Mouse (Mus musculus): ENCODE measurements around the gene Ttn.

Gene Ttn

DNA sequence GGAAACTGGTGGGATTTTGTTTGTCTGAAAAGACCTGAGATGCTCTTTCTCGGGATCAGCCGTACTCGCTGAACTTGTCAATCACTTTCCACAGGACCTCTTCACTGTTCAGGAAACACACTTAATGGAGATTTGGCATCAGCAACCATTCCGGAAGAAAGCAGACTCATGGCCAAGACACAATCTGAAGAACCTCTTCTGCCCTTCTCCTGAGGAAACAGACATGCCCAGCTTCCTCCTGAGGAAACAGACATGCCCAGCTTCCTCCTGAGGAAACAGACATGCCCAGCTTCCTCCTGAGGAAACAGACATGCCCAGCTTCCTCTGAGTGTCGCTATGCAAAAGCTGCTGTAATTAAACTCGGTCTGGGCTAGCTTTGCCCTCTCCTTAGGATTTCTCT, 287.1 kb downstream of the Ttn start:
- DNase-seq: peak; percentile 56

DNA sequence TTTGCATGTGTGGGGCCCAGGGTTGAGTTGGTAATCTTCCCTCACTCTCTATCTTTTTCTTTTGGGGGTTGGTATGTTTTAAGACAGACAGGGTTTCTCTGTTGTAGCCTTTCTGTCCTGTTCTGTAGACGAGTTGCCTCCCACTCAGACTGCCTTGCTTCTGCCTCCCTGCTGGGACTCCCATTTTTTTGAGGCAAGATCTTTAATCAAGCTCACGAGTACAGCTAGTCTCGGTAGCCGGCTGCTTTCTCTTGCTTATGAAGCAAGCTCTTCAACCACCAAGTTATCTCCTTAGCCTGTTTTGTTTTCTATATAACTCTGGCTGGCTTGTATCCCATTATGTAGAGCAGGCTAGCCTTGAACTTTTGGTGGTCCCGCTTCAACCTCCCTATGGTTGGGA, 288.6 kb downstream of the Ttn start:
- DNase-seq: no peak

DNA sequence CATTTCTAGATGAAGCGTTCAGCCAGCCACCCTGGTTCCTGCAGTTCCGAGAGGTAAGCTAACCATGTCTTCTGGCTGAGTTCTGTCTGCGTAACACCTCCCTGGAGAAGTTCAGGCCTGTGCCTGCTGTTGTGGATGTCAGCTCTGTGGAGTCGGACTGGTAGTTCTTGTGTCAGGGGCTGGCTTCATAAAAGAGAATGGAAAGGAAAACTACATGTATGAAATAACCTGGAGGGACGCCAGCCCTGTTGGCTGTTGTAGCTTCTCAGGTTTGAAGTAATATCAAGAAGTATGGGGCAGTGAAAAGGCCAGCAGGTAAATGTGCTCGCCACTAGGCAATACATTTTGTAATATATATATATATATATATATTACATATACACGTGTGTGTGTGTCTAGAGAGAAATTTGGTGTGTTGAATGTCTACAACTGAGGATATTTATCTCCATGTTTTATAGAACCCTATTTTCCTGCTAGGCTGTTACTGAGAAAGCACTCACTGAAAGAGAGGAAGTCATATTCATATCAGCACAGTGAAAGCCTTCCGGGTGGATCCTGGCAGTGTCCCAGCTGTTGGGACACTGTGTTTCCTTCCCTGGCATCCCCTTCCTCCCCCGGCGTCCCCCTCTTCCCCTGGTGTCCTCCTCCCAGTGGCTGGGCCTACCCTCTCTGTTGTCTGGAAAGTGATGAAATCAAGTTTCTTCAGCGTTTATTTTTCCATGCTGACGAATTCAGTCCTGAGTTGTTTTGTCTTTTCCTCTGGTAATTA, 291.7 kb downstream of the Ttn start:
- DNase-seq: peak; percentile 86

DNA sequence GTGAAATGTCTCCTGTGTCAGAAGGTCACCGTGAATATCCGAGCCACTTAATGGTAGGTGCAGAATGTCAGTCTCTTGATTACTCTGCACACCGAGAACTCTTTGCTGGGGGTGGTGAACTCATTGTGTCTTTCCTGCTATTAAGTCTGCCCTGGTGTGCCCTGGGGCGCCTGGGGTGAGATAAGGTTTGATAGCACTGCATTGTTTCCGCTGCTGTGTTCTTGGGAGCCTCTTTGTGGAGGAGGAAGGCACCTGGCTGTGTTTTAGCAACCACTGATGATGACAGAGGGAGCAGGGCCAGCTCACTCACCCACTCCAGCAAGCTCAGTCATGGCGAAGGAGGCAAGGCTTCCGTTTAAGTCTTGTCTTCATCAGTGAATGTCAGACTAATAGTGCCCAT, 294.2 kb downstream of the Ttn start:
- no peak for DNase-seq

DNA sequence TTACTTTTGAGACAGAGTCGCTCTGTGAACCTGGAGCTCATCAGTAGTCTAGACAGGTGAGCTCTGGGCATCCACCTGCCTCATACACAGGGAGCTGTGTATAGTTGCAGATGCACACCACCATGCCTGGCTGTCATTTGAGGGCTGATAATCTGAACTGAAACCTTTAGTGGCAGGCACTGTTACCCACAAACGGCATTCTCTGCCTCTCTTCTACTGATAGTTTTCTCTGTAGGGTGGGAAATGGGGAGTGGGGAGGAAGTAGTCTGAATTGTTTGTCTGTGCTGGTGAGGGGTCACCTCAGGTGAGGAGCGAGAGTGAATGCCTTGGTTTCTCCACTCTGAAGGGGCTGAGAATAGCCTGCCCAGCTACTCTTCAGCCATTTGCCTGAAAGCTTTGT, 294.7 kb downstream of the Ttn start:
- no peak for DNase-seq

DNA sequence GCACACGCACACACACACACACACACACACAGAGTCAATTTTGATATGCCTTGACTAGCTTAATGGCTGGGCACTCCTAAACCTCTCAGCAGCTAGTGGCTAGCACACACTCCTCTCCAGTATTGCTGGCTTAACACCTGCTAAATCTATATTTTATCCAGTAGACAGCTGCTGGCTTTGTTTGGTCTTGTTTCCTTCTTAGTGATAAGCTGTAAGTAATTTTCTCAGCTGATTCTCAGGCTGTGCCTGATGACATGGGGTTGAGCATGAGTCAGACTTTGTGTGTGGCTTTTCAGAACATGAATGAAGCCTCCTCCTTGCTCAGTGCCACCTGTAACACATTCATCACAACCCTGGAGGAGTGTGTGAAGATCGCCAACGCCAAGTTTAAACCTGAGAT, 295.4 kb downstream of the Ttn start:
- DNase-seq: no peak

DNA sequence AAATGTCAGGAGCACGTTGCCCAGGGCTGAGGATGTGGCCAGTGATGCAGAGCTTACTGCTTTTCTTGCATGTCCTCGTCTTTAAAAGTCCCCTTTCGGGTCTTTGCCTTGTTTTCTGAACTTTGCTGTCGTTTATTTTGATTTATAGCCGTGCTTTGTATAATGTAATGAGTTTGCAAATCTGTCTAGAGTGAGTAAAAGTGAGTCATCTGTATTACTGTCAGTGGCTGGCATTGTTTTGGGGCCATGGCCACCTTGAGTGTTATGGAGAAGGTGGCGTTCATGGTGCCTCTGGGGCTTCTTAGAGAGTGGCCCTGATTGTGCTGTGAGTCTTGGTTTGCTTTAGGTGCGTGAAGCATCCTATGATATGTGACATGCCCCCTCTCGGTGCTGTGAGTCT, 300.0 kb downstream of the Ttn start:
- no peak for DNase-seq

DNA sequence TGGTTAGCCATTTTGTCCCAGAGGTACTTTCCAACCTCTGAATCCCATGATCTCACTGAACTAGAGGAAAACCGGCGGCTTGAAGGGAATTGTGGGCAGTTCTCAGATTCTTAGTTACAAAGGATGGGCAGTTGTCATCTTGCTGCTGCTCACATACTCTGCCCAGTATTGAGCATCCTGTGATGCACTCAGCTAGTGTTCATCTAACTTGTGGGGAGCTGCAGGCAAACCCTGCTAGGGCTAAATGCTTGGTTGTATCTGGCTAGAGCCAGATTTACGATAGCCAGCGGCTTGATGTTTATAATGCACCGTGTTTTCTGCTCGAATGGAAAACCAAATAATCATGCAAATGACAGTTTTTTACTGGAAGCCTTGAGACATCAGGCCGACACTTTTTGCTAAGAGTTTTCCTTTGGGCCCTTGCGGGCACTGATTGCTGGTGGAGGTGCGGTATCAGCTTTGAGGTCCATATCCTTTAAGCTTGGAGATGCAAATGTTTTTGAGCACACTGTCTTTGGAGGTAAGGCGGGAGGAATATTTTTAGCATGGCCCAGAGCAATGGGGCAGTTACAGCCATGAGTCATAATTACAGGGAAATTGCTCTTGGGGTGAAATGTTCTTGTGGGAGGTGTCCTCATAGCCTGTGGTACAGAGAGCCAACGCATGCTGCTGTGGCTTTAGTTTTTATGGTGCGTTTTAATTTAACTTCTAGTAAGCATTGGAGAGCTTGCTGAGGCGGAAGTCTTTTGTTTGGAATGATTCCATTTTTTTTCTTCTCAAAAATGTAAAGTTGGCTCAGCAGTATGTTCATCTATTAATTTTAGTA, 305.7 kb downstream of the Ttn start:
- DNase-seq: peak; percentile 18

DNA sequence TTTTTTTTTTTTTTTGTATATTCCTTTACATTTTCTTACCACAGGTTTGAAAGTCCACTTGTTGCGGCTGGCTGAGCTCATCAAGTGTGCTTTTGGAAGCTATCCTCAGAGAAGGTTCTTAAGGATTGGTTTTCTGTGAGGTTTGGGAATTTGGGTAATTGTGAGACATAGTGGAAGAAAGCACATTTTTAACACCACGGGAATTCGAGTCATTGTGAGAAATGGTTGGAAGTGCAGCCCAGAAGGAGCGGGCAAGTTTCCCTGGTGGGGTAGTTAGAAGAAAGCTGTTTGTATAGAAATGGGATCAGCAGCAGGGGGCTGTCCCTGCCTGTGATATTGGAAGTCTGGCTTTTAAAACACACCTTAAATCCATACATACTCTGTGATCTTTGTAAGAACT, 306.4 kb downstream of the Ttn start:
- no peak for DNase-seq

DNA sequence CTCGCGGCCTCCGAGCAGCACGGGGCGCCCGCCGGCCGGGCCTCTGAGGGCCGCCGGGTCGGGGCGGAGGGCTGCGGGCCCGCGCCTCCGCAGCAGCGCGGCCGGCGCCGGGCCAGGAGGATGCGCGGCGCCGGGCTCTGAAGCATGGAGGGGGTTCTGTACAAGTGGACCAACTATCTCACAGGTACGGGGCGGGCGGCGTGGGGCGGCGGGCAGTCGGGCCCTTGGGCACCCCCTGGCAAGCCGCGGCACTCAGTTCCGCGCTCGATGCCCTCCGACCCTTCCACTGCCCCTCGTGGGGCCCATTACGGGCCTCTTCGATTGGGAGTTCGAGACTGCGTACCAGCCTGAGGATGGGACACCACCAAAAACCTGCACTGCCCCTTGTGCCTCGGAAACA, 306.9 kb downstream of the Ttn start:
- DNase-seq: no peak

DNA sequence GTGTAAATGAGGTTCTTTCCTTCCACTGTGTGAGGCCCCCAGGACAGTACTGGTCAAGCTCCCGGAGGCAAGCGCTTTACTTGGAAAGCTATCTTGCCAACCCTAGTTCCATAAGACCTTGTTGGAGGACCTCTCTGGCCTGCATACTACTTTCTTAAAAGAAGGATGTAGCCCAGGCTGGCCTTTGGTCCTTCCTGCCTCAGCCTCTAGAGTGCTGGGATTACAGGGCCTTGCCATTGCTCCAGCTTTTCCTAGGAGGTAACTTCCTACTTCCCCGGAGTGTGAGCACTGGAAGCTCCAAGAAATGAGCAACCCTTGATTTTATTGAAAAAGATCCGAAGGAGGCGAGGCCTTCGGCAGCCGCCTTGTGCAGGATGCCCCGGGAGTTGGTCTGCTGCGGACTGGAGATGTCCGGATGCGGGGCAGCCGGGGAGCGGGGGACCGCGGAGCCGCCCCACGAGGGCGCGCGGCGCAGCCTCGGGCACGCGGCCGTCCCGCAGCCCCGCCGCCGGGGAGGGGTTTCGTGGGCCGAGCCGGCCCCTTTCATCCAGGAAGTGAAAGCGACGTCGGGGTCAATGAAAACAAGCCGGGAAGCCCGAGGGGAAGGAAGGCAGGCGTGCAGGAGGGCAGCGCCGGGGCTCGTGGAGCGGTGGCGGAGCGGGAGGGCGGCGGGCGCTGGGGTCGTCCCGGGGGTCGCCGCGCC, 307.5 kb downstream of the Ttn start, which contains the start of gene Plekha3:
Gene Plekha3, plus strand, starts transcription at position 557 of the 703 bp plus-strand sequence.
- DNase-seq: peak; percentile 89

DNA sequence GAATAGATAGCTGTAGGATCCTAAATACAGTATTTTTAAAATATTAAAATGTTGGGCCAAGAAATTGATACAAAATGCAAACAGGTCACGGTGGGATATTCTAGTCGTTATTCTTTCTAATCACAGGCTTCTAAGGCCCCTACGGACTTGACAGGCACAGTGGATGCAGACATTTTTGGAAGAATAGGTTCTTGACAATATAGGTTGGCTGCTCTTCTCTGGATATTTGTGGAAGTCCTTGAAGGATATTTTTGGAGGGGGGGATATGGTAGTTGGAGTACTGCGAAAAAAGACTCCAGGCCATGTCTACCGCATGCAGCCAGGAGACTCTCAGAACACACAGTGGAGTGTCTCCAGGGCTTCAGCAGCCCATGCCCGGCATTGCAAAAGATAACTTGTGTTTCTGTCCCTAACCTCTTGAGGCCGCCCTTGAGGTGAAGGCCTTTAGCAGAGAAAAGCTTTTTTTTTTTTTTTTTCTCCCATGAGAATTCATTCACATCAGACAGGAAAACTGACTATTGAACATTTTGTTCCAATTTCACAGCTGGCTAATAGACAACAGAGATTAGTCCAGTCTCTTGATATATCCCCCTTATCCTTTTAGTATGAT, 308.8 kb downstream of the Ttn start:
- DNase-seq: peak; percentile 87

DNA sequence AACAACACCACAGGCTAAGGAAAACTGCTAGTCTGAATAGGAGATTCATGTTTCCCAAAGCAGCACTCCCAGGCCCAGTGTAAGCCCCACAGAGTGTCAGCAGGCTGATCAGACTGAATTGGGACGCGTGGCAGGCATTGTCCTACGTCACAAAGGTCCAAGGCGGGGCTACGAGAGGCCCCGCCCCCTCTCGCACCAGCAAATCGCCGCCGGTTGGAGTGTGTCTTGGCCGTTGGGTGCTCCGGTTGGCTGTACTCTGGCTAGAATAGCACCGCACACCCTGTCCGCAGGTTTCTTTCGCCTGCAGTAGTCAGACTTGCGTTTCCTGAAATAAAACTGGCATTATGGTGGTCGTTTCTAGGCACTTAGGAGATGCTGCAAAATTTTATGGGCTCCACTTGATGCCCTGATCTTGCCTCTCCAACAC, 309.4 kb downstream of the Ttn start, which contains the start of gene Fkbp7:
Gene Fkbp7, minus strand, starts transcription at position 151 of the 427 bp plus-strand sequence.
- peak; percentile 95 for DNase-seq

DNA sequence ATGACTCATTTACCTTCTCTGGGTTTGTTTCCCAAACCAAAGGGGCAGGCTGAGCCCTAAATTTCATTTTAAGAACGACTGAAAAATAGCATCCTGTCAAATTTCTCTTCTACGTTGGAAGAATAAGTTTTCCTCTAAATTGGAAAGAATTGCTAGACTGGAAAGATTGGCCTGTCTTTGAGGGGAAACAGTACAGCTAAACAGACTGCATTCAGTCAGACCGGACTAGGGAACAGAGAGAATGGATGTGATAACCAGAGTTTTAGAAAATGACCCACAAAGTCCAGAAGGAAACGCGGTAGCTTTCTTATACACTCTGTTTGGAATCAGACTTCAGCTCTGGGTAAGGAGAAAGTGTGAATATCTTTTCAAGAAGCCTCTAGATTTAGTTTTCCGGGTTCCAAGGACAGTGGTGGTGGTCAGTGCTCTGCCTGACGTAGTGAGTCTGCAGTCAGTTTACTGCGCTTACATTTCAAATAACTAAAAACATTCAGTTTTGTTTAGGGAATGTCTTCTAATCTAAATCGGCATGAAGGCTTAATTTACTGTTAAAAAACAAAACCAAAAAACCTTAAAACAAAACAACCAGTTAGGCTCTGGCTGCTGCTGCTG, 310.1 kb downstream of the Ttn start:
- no peak for DNase-seq

DNA sequence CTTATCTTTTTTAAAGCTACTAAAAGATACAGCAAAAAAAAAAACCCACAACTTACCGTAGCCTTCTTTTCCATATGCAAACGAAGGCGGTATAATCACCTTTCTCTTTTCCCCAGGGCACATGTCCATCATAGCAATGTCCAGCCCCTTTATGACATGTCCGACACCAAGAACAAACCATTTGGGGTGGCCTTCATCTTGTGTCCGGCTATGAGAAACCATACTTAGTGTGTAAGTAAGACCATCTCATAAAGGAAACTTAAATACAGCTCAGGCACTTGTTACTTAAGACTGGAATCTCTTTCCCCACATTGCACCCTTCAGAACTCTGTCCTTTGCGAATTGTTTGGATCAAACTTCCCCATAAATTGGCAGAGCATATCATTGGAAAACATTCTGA, 310.7 kb downstream of the Ttn start:
- no peak for DNase-seq

DNA sequence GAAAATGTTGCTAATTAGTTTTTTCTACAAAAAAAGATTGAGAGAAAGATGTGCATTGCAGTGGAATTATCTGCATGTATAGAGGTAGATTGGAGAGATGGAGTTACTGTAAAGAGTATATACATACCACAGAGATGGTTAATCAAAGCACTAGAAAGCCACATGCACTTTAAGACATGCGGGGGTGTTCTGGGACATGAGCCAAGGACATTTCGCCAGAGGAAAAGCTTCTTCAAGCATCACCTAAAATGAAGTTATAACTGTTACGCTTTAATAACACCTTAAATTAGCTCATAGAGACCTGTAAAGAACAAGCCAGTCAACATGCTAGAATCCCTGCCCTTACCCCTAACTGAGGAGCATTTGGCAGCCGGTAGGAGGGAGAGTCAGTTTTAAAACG, 315.1 kb downstream of the Ttn start:
- DNase-seq: no peak

DNA sequence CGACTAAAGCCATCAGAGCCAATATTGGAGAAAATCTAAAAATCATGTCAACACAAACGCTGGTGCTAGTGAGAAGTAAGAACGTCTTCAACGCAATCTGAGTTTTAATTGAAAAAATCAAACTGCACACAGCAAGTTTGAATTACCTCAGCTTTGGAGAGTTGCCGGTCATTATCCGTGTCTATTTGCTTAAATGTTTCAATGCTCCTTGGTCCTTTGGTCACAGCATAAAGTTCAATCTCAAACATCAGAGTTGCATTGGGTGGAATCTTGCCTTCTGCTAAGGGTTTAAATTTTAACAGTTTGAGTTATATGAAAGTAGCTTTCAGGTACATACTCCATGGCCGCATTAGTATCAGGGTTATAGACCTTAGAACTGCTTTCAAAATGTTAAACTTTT, 316.8 kb downstream of the Ttn start:
- DNase-seq: no peak

DNA sequence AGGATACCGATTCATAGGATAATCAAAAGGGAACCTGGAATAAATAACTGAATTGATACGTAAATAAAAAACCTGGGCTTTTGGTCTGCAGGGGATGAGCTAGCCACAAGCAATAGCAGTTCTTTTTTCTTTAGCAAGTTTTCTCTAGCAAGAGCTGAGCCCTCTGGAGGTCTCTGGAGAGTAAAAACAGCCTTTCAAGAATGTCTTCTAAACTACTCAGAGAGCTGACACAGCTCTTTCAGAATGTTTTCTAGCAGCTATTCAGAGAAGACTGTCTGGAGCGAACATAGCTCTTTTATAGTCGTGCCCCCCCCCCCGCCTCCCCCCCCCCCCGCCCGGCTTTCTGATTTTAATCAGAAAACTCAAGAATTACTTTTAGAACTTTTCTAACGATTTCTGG, 322.9 kb downstream of the Ttn start:
- DNase-seq: no peak

DNA sequence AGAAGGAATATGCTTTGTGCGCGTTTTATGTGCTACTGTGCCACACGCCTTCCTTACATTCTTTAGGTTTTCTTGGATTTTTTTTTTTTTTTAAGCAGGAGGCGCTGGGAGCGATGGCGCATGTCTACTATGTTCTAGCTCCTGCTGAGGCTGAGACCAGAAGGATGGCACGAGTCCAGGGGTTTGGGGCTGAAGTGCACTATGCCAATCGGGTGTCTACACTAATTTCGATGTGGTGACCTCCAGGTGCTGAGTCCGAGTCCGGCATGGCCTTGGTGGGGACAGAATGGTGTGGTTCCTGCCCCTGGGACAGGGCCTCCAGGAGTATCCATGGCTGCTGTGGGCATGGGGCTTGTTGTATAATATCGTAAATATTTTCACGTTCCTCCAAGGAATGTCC, 323.8 kb downstream of the Ttn start:
- no peak for DNase-seq

DNA sequence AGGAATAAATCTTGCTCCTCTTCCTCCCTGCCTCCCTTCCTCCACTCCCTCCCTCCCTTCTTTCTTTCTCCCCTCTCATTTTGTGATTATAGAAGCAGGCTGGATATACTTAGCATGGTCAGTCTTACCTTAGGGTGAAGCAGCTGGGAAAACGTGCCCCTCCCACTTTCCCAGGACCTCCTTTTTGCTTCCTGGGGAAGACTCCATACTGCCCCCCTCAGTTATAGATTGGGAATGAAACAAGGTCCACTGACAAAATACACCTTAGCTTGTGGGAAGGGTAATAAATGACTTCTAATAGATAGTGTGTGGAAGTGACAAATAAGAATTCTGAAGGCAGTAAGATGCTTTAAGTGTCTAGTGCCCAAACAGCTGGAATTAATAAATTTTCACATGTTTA, 326.4 kb downstream of the Ttn start:
- peak; percentile 61 for DNase-seq

DNA sequence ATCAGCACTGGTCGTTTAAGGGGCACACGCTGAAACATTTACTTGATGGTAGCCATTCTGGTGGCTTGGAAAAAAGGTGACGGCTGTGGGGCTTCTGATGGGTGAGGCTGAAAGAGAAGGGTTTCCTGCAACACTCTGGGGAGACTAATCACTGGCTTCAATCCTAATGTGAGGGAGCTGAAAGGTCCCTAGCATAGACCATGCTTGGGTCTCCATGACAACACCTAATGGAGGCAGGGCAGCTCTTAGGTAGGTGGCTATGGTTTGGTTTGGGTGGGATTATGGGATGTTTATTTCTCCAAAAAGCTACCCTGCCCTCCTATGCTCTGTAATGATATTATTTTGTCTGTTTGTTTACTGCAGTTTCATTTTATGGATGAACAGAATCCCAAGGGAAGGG, 326.9 kb downstream of the Ttn start:
- no peak for DNase-seq

DNA sequence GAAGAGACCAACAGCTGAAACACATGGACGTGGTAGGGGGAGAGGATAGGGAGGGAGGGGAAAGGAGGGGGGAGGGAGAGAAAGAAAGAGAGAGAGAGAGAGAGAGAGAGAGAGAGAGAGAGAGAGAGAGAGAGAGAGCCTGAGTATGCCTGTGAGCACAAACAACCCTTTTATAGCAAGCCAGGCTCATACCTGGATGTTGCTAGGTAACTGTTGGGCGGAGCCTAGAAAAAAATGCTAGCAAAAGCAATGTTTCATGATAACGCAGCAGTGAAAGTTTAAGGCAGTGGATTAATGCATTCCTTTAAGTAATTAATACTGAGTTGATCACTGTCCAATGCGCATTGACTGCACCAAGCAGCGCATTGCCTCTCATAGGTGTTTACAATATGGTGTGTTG, 327.7 kb downstream of the Ttn start:
- DNase-seq: peak; percentile 58
